In genomic region chrX:136204406-136204805, GRCm38 (mm10) we compare ENCODE assay signal across 16 mouse cellular contexts. TPM values are rescaled to one million over a fixed set of nuclear protein-coding genes. Genes with fewer than 3 reads are reported as not detected.
"Had no signal": no experiment of that assay in that cellular context is flagged by ENCODE, and none has a peak within 500 bp of the region (broad histone marks: within the 10 kb centered on the region; RNA-seq: fewer than 3 reads in every experiment).

No protein-coding gene starts in this region.

- DNase-seq: heart, adult 11 months; kidney, adult 18-20 months; kidney, adult 8-10 months; kidney, postnatal 25 days; liver, embryonic 13.5 days had no signal

- H3K9me3 ChIP-seq: heart, embryonic 13.5 days; heart, embryonic 15.5 days; hindbrain, embryonic 13.5 days; hindbrain, embryonic 15.5 days; limb, embryonic 10.5 days; limb, embryonic 12.5 days; liver, embryonic 13.5 days; liver, embryonic 15.5 days had no signal

- H3K27ac ChIP-seq: heart, adult 2 months; heart, embryonic 13.5 days; hindbrain, postnatal 0 days; limb, embryonic 10.5 days; limb, embryonic 12.5 days; liver, embryonic 13.5 days; liver, embryonic 15.5 days had no signal

- H3K9ac ChIP-seq: limb, embryonic 12.5 days; liver, embryonic 13.5 days; liver, embryonic 15.5 days had no signal

- H3K36me3 ChIP-seq: heart, embryonic 13.5 days; heart, embryonic 15.5 days; hindbrain, embryonic 13.5 days; hindbrain, embryonic 15.5 days; limb, embryonic 10.5 days; limb, embryonic 12.5 days; liver, embryonic 13.5 days; liver, embryonic 15.5 days had no signal

- H3K4me1 ChIP-seq: heart, embryonic 15.5 days; hindbrain, embryonic 15.5 days; liver, embryonic 13.5 days; liver, embryonic 15.5 days had no signal

- H3K27me3 ChIP-seq: heart, embryonic 13.5 days; heart, embryonic 15.5 days; hindbrain, embryonic 15.5 days had no signal

RNA-seq across cellular contexts. Expression of gene Tceal7, which starts 10.2 kb away (rescaled TPM):
- total RNA-seq: hematopoietic stem cell, adult 5-6 weeks had no signal
- polyA plus RNA-seq: gonadal fat pad, adult 2 months had no signal
